Mouse (Mus musculus) embryonic fibroblast, embryonic 13.5 days (primary cell): ENCODE results near the gene Patz1. TPM values are rescaled to one million over a fixed set of nuclear protein-coding genes. Genes with fewer than 3 reads are reported as not detected.

Source experiments
- H3K27ac ChIP-seq: 2 replicates; pipeline ENCODE4 v1.5.1; 2012; ENCODE audit warnings: low read length, control low read depth, inconsistent platforms; ENCODE audit not compliant: insufficient read depth
- H3K4me1 ChIP-seq: 2 replicates; pipeline ENCODE4 v1.6.1; 2011; ENCODE audit warnings: low read length; ENCODE audit not compliant: control insufficient read depth, insufficient read depth
- H3K4me3 ChIP-seq: 2 replicates; pipeline ENCODE4 v1.5.1; 2011; ENCODE audit warnings: mild to moderate bottlenecking, control low read depth, low read length; ENCODE audit not compliant: insufficient read depth
- CTCF ChIP-seq: IDR thresholded peaks from 2 replicates; pipeline ENCODE4 v1.5.1; 2011; ENCODE audit warnings: mild to moderate bottlenecking, control low read depth, low read length, moderate library complexity, borderline replicate concordance; ENCODE audit not compliant: insufficient read depth
- POLR2A ChIP-seq: IDR thresholded peaks from 2 replicates; pipeline ENCODE4 v1.6.1; 2011; ENCODE audit warnings: low read depth, mild to moderate bottlenecking, control low read depth, low read length, moderate library complexity
- polyA plus RNA-seq: library from polyadenylated mRNA; stranded (reverse); fragments of >200 nt; gene quantifications from 2 replicates; pipeline ENCODE4 v1.2.4, GENCODE M21; 2011; ENCODE audit warnings: low read depth; ENCODE audit not compliant: missing spikeins, insufficient read length

Gene Patz1
- polyA plus RNA-seq, 1 experiment, result 23.4 TPM

DNA sequence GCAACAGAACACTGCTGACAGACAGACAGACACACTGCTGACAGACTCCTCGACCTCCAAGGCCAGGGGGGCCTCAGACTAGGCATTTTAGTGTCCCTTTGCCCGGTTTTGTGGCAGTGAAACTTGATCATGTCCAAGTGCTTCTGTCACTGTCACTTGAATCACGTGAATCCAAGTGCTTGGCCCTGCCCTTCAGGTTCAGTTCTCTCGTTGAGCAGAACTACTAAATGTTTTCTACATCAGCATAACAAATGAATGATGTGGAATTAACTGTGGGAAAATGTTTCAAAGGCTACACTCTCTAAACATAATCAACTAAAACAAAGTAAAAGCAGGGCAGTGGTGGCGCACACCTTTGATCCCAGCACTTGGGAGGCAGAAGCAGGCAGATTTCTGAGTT is 10.3 kb upstream of the Patz1 start:
- no peak for TF ChIP-seq POLR2A
- no peak for TF ChIP-seq CTCF
- H3K27ac ChIP-seq, result no peak overlapping the region
- no peak overlapping the region for H3K4me3 ChIP-seq
- no peaks in the 10 kb centered on the region for H3K4me1 ChIP-seq

DNA sequence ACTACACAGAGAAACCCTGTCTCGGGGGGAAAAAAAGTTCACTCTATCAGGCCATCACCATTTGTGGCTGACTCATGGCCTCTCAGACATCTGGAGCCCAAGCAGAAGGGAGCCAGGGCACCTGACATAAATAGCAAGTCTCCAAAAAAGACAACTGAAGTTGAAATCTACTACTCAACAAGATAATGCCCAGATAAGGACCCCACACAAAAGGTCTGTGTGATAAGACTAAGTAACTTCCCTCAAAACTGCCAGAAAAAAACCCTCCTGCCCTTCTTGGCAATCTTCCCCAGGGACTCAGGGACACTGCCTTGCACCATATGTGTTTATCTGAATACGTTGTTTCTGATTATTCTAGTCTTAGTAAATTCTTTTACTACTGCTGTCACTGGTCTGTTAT is 8.9 kb upstream of the Patz1 start:
- no peaks in the 10 kb centered on the region for H3K4me1 ChIP-seq
- TF ChIP-seq CTCF (no peak), POLR2A (no peak)

DNA sequence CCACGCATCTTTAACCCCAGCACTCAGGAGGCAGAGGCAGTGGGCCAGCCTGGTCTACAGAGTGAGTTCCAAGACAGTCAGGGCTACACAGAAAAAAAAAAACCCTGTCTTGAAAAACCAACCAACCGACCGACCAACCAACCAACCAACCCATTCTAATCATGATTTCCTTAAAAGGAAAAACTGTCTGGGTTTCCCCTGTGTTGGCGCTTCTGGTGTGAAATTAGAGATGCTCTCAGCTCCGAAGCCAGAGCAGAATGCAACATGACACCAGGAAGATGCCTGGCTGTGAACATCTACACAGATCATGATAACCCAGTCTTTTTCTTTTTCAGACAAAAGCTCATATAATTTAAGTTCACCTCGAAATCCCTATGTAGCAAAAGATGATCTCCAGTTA is 5.8 kb upstream of the Patz1 start:
- Histone ChIP-seq H3K27ac (no peak overlapping the region), H3K4me1 (no peaks in the 10 kb centered on the region), H3K4me3 (no peak overlapping the region)
- TF ChIP-seq CTCF, result no peak
- TF ChIP-seq POLR2A, result no peak

More for the DNA sequence above, 8.9 kb upstream of the Patz1 start:
- Histone ChIP-seq H3K27ac (no peak overlapping the region), H3K4me3 (no peak overlapping the region)

DNA sequence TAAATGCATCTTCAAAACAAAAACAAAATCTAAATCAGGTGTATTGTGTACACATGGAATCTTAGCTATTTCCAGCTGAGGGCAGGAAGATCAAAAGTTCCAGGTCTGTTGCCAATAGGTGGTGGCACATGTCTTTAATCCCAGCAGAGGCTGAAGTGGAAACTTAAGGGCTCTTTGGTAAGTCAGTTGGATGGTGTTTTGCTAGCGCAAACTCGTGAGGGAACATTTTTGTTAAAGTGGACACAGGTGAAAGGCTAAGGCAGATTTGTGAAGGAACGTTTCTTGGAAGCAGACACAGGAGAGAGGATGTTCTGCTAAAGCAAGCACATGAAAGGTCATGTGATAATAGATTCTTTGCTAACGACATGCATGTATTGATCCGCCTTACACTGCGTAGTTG is 5.0 kb upstream of the Patz1 start:
- Histone ChIP-seq H3K27ac (no peak overlapping the region), H3K4me1 (no peaks in the 10 kb centered on the region), H3K4me3 (no peak overlapping the region)
- no peak for TF ChIP-seq POLR2A
- no peak for TF ChIP-seq CTCF

DNA sequence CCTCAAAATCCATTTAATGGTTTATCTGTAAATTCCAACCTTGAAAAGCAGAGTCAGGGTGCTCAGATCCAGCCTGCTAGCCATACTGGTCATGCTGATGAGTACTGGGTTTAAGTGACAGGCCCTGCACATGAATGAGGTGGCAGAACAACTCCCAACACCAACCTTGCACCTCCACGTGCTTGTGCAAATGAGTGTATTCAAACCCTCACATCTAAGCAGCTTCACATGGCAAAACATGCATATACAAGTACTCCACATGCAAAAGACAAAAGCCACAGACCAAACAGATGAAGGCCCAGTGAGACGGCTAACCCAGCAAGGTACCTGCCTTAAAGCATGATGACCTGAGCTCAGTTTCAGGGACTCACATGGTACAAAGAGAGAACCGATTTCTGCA is 2.7 kb upstream of the Patz1 start:
- no peaks in the 10 kb centered on the region for H3K4me1 ChIP-seq
- TF ChIP-seq POLR2A (no peak), CTCF (no peak)
- no peak overlapping the region for H3K4me3 ChIP-seq
- no peak overlapping the region for H3K27ac ChIP-seq

DNA sequence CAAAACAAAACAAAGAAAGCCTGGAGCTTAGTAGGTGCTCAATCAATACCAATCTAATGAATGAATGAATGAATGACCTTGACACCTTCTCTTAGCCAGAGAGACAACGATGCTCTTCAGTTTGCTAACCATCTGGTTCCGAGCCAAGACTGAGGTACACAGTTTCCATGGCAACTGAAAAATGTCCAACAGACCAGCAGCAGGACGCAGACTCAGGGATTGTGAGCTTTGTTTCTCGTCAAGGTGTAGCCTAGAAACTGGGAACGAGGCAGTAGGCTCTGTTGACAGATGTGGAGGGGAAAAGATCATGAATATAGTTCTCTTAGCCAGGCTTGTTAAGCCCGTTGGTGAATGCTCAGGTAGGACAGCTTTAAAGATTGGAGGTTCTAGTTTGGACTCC is 1.5 kb upstream of the Patz1 start:
- Histone ChIP-seq H3K4me3 (no peak overlapping the region), H3K4me1 (no peaks in the 10 kb centered on the region), H3K27ac (no peak overlapping the region)
- no peak for TF ChIP-seq POLR2A
- no peak for TF ChIP-seq CTCF

DNA sequence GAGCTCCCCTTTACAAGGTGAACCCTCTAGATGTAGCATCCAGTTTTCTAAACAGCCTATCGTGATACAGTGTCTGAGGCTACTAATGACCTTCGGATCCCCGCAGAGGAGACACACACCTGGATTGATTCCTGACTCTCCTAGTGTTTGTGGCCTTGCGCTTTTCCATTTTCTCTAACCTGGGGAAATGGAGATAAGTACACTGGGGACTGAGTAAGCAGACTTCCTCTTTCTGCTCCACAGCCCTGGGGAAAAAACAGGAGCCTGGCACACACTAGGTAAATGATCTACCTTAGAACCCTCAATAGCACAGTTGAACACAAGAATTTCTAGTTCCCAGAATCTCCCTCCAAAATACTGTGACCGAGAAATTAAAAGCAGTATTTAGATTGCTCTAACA is 753 bp upstream of the Patz1 start:
- H3K27ac ChIP-seq, result no peak overlapping the region
- TF ChIP-seq POLR2A (no peak), CTCF (no peak)
- H3K4me3 ChIP-seq, result no peak overlapping the region
- no peaks in the 10 kb centered on the region for H3K4me1 ChIP-seq

DNA sequence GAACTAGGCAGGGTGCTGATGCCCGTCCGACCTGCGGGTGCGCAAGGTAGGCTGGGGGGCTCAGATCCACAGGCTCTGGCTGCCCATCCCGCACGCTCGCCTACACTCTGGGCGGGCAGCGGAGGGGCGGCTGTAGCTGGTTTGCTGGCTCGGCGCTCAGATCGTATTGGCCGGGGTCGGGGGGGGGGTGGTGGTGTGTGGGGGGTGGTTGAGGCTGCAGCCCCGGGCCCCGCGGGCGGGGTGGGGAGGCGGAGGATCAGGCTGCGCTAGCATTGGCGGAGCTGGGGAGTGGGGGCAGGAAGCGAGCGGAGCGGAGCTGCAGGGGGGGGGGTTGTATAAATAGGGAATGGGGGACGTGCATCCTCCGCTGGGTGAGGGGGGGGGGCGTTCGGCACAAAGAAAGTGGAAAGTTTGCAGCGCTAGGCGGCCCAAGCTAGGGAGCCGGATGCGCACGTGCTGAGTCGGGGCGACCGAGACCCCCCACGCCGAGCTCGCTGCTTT is 678 bp downstream of the Patz1 start:
- H3K4me3 ChIP-seq, result peak overlapping the region; percentile 91
- H3K4me1 ChIP-seq, result no peaks in the 10 kb centered on the region; the same call in 1 of the 2 replicates
- no peak for TF ChIP-seq CTCF
- no peak for TF ChIP-seq POLR2A
- H3K27ac ChIP-seq, result peak overlapping the region; percentile 96

DNA sequence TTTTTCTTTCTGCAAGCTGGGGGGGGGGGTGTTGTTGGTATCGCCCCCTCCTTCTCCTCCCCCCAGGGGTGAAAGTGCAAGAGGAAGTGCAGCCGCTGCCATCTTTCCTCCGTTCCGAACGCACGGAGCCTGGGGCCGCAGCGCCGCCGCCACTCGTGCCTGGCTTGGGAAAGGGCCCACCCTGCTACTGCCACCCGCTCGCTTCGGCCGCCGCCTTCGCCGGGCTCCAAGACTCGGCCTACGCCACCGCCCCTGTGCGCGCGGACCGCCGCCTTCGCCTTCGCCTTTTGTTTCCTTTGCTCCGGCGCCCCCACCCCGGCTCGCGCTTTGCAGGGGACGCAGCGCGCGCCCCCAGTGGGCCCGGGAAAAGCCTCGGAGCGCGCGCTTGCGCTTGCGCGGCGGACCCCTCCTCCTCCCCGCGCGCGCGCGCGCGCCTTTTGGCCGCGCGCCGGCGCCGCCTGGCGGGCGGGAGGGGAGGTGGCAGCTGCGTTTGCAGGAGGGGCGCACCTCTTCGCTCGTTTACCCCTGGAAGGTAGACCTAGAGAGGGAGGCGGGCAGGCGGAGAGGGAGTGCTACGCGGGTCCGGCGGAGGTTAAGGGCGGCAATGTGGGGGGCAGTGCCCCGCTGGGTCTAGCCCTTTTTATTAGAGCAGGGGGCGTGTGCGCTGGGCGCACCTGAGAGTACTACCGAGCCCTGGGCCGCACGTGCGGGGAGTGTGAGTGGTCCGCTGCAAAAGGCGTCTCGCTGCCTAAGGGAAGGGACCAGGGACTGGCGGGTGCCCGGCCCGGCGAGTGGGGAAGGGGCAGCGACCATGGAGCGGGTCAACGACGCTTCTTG is 1.3 kb downstream of the Patz1 start:
- Histone ChIP-seq H3K4me3 (peak overlapping the region; percentile 91), H3K4me1 (no peaks in the 10 kb centered on the region; the same call in 1 of the 2 replicates), H3K27ac (peak overlapping the region; percentile 96)
- TF ChIP-seq CTCF, result peak; percentile 58
- TF ChIP-seq POLR2A, result peak; percentile 63

DNA sequence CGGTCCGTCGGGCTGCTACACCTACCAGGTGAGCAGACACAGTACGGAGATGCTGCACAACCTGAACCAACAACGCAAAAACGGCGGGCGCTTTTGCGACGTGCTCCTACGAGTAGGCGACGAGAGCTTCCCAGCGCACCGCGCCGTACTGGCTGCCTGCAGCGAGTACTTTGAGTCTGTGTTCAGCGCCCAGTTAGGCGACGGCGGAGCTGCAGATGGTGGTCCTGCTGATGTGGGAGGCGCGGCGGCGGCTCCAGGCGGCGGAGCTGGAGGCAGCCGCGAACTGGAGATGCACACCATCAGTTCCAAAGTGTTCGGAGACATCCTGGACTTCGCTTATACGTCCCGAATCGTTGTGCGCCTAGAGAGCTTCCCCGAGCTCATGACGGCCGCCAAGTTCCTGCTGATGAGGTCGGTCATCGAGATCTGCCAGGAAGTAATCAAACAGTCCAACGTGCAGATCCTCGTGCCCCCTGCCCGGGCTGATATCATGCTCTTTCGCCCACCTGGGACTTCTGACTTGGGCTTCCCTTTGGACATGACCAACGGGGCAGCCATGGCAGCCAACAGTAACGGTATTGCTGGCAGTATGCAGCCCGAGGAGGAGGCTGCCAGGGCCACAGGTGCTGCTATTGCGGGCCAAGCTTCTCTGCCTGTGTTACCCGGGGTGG is 2.1 kb downstream of the Patz1 start:
- no peaks in the 10 kb centered on the region; the same call in 1 of the 2 replicates for H3K4me1 ChIP-seq
- H3K27ac ChIP-seq, result peak overlapping the region; percentile 66; the same call in 1 of the 2 replicates
- H3K4me3 ChIP-seq, result peak overlapping the region; percentile 91
- TF ChIP-seq POLR2A (no peak), CTCF (no peak)

DNA sequence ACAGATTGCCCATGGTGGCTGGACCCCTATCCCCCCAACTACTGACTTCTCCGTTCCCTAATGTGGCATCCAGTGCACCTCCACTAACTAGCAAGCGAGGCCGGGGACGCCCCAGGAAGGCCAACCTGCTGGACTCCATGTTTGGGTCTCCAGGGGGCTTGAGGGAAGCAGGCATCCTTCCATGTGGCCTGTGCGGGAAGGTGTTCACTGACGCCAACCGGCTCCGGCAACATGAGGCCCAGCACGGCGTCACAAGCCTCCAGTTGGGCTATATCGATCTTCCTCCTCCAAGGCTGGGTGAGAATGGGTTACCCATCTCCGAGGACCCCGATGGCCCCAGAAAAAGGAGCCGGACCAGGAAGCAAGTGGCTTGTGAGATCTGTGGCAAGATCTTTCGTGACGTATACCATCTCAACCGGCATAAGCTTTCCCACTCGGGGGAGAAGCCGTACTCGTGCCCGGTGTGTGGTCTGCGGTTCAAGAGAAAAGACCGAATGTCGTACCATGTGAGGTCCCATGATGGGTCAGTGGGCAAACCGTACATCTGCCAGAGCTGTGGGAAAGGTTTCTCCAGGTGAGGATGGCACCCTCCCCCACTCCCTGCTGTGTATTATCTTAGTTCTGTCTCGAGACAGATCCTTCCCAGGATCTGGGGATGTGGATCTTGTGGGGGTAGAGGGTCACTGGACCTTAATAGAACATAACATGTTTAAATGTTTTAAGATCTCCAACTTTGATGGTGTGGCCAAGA is 2.8 kb downstream of the Patz1 start:
- Histone ChIP-seq H3K27ac (peak overlapping the region; percentile 66), H3K4me3 (peak overlapping the region; percentile 91), H3K4me1 (no peaks in the 10 kb centered on the region; the same call in 1 of the 2 replicates)
- no peak for TF ChIP-seq CTCF
- TF ChIP-seq POLR2A, result no peak
